Mouse (Mus musculus) neural tube, embryonic 14.5 days (tissue): ENCODE results near the gene Acsl1. TPM values are rescaled to one million over a fixed set of nuclear protein-coding genes. Genes with fewer than 3 reads are reported as not detected.

Experiments
- ATAC-seq: fragments of 200-750 bp; cut with Nextera tagmentation; 2 replicates; pipeline ENCODE4 v1.8.0; 2017; ENCODE audit warnings: low read depth, mild to moderate bottlenecking, moderate TSS enrichment, moderate library complexity
- H3K27ac ChIP-seq: fragments of 300-500 bp; sonication (generic); 2 replicates; pipeline ENCODE4 v1.5.1; 2014; ENCODE audit warnings: low read depth, mild to moderate bottlenecking, control low read depth, low read length, moderate library complexity, mixed read lengths
- H3K27me3 ChIP-seq: fragments of 300-500 bp; sonication (generic); 2 replicates; pipeline ENCODE4 v1.6.1; 2014; ENCODE audit warnings: low read length; ENCODE audit not compliant: control insufficient read depth, insufficient read depth
- H3K36me3 ChIP-seq: fragments of 300-500 bp; sonication (generic); 2 replicates; pipeline ENCODE4 v1.6.1; 2014; ENCODE audit warnings: low read length, mixed read lengths; ENCODE audit not compliant: control insufficient read depth, insufficient read depth
- H3K4me1 ChIP-seq: fragments of 300-500 bp; sonication (generic); 2 replicates; pipeline ENCODE4 v1.6.1; 2014; ENCODE audit warnings: low read length; ENCODE audit not compliant: control insufficient read depth, insufficient read depth
- H3K4me2 ChIP-seq: fragments of 300-500 bp; sonication (generic); 2 replicates; pipeline ENCODE4 v1.6.1; 2014; ENCODE audit warnings: mild to moderate bottlenecking, low read depth, low read length, control low read depth
- H3K4me3 ChIP-seq: fragments of 300-500 bp; sonication (generic); 2 replicates; pipeline ENCODE4 v1.5.1; 2014; ENCODE audit warnings: low read depth, low read length, control low read depth, mixed read lengths
- H3K9ac ChIP-seq: fragments of 300-500 bp; sonication (generic); replicated peaks from 2 replicates; pipeline ENCODE4 v1.6.1; 2014; ENCODE audit warnings: low read depth, mild to moderate bottlenecking, control low read depth, low read length, mixed read lengths
- H3K9me3 ChIP-seq: fragments of 300-500 bp; sonication (generic); 2 replicates; pipeline ENCODE4 v1.6.1; 2016; ENCODE audit warnings: low read length; ENCODE audit not compliant: control insufficient read depth
- WGBS: fragments of 180-500 bp; shearing (Covaris S2); extraction: QIAGEN DNeasy Blood & Tissue Kit; methylation state at CpG from one replicate; pipeline ENCODE4 v1.1.7; 2014; 5-methylcytosine and 5-hydroxymethylcytosine counted together
- polyA plus RNA-seq: library from polyadenylated mRNA; unstranded; fragments of >200 nt; fragmentation: Nextera tagmentation; extraction: Ambion mirVana; gene quantifications from 2 replicates; pipeline ENCODE4 v1.2.1, GENCODE M21; 2014

Acsl1 gene
- polyA plus RNA-seq, 1 experiment from 2014 or later = 19.9 TPM

DNA sequence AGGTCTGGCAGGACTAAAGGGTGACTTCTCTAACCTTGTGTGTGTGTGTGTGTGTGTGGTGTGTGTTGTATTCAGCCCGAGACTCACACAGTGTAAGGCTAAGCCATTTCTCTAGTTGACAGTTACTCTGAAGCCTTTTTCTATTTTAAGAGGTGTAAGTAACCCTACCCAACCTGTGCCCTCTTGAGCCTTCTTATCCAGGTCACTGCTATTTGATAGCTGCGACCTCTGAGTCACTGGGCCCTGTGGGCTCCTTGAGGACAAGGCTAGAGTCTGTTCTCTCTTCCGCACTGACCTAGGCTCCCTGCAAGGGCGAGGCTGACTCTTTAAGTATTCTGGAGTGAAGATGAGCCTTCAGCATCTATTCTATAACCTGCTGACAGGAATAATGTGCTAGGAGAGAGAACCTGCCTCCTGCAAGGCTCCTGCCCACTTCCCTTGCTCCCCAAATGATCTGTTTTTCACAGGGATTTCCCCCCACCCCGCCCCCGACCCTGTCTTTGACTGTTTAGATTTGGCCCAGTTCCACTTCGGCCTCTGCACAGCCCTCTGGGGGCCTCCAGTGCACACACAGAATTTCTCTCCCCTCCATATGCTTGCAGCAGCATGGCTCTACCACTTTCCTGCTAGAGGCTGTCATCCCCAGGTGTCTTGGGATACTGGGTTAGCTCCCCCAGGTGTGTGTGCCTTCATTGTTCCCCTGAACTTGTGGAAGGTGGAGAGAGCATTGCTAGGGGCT, 9.1 kb downstream of the Acsl1 start:
- ATAC-seq = peak; percentile 44; the same call in 1 of the 2 replicates
- Histone ChIP-seq H3K36me3 (no peaks in the 10 kb centered on the region), H3K9me3 (no peaks in the 10 kb centered on the region), H3K27ac (no peak overlapping the region), H3K4me2 (no peak overlapping the region), H3K27me3 (no peaks in the 10 kb centered on the region), H3K4me3 (no peak overlapping the region), H3K4me1 (peaks cover 3% of the 10 kb centered on the region; the same call in 1 of the 2 replicates), H3K9ac (no peak overlapping the region)
- WGBS = 72% methylated on average over 7 of the region's 7 CpGs

- H3K27me3 ChIP-seq = no peaks in the 10 kb centered on the region
- ATAC-seq = 0 out of 2 replicates have a peak, but pooled peaks have one; percentile 4
- no peak overlapping the region for H3K9ac ChIP-seq
- no peaks in the 10 kb centered on the region for H3K36me3 ChIP-seq
- H3K27ac ChIP-seq = no peak overlapping the region
- 46% methylated on average over 6 of the region's 6 CpGs for WGBS
- peaks cover 3% of the 10 kb centered on the region; the same call in 1 of the 2 replicates for H3K4me1 ChIP-seq
- no peak overlapping the region for H3K4me3 ChIP-seq
- no peak overlapping the region for H3K4me2 ChIP-seq
- H3K9me3 ChIP-seq = no peaks in the 10 kb centered on the region
These were observed 9.7 kb downstream of the Acsl1 start for GRCm38 (mm10) chr8:46480533-46480900.

GRCm38 (mm10) chr8:46482771-46483170, 11.9 kb downstream of the Acsl1 start:
- Histone ChIP-seq H3K27me3 (no peaks in the 10 kb centered on the region), H3K4me1 (peaks cover 3% of the 10 kb centered on the region; the same call in 1 of the 2 replicates), H3K9me3 (no peaks in the 10 kb centered on the region), H3K27ac (no peak overlapping the region), H3K4me3 (no peak overlapping the region), H3K4me2 (no peak overlapping the region), H3K9ac (no peak overlapping the region), H3K36me3 (no peaks in the 10 kb centered on the region)
- no peak for ATAC-seq
- WGBS = 88% methylated on average over 4 of the region's 4 CpGs

GRCm38 (mm10) chr8:46483247-46483646, 12.4 kb downstream of the Acsl1 start:
- Histone ChIP-seq H3K4me2 (no peak overlapping the region), H3K4me3 (no peak overlapping the region), H3K27me3 (no peaks in the 10 kb centered on the region), H3K4me1 (peaks cover 3% of the 10 kb centered on the region; the same call in 1 of the 2 replicates), H3K9me3 (no peaks in the 10 kb centered on the region), H3K9ac (no peak overlapping the region), H3K36me3 (no peaks in the 10 kb centered on the region), H3K27ac (no peak overlapping the region)
- 81% methylated on average over 4 of the region's 4 CpGs for WGBS
- no peak for ATAC-seq

DNA sequence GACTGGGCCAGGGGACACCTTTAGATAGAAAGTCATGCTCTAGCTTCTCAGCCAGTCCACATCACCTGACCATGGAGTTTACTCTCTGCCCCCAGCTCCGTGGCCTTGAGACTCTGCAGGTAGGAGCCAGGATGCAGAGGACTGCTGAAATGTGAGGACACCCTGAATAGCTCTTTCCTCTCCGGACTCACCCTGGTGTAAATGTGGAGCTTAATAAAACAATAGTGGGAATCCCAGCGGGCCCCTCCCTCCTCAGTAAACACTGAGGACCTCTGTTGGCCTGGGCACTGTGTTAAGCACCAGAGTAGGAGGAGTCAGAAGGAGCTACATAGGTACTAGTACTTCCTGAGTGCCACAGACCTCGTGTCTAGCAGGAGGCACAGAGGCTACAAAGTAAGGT, 13.2 kb downstream of the Acsl1 start:
- no peaks in the 10 kb centered on the region for H3K36me3 ChIP-seq
- no peaks in the 10 kb centered on the region for H3K9me3 ChIP-seq
- H3K4me3 ChIP-seq = no peak overlapping the region
- no peaks in the 10 kb centered on the region for H3K27me3 ChIP-seq
- ATAC-seq = no peak
- H3K4me2 ChIP-seq = no peak overlapping the region
- H3K4me1 ChIP-seq = peaks cover 3% of the 10 kb centered on the region; the same call in 1 of the 2 replicates
- WGBS = 32% methylated on average over 4 of the region's 4 CpGs
- no peak overlapping the region for H3K27ac ChIP-seq
- no peak overlapping the region for H3K9ac ChIP-seq

GRCm38 (mm10) chr8:46484931-46485463, 14.2 kb downstream of the Acsl1 start:
- no peak for ATAC-seq
- no peak overlapping the region for H3K4me2 ChIP-seq
- 95% methylated on average over 8 of the region's 8 CpGs for WGBS
- no peak overlapping the region for H3K9ac ChIP-seq
- no peaks in the 10 kb centered on the region for H3K36me3 ChIP-seq
- no peaks in the 10 kb centered on the region for H3K9me3 ChIP-seq
- no peak overlapping the region for H3K4me3 ChIP-seq
- H3K4me1 ChIP-seq = peaks cover 3% of the 10 kb centered on the region; the same call in 1 of the 2 replicates
- H3K27ac ChIP-seq = no peak overlapping the region
- no peaks in the 10 kb centered on the region for H3K27me3 ChIP-seq

DNA sequence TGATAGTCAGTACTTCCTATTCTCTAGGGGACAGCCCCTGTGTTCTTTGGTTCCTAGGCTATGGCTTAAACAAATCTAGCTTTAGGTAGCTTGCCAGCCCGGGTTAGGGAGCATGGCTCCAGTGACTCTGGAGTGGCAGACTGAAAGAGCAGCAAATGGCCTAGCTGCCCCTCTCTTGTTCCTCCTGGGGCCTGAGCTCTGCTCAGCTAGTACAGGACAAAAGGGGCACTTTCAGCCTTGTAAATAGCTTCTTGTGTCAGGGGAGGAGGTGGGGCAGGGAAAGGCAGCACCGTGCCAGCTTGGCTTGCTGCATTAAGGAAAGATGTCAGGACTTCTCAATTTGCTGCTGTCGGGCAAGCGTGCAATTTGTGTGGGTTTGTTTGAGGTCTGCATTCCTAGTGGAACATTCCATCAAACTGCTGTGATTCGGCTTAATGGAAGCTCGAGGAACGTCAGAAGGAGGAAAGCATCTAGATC, 17.3 kb downstream of the Acsl1 start:
- 32% methylated on average over 7 of the region's 7 CpGs for WGBS
- Histone ChIP-seq H3K9ac (no peak overlapping the region), H3K36me3 (no peaks in the 10 kb centered on the region), H3K27ac (no peak overlapping the region), H3K27me3 (no peaks in the 10 kb centered on the region), H3K4me3 (no peak overlapping the region), H3K4me2 (no peak overlapping the region), H3K9me3 (no peaks in the 10 kb centered on the region), H3K4me1 (no peaks in the 10 kb centered on the region)
- ATAC-seq = peak; percentile 68; the same call in 1 of the 2 replicates

GRCm38 (mm10) chr8:46489196-46489595, 18.4 kb downstream of the Acsl1 start:
- Histone ChIP-seq H3K9ac (no peak overlapping the region), H3K4me1 (no peaks in the 10 kb centered on the region), H3K27me3 (no peaks in the 10 kb centered on the region), H3K27ac (no peak overlapping the region), H3K4me2 (no peak overlapping the region), H3K36me3 (no peaks in the 10 kb centered on the region), H3K9me3 (no peaks in the 10 kb centered on the region), H3K4me3 (no peak overlapping the region)
- no peak for ATAC-seq
- WGBS = 72% methylated on average over 1 of the region's 1 CpGs

DNA sequence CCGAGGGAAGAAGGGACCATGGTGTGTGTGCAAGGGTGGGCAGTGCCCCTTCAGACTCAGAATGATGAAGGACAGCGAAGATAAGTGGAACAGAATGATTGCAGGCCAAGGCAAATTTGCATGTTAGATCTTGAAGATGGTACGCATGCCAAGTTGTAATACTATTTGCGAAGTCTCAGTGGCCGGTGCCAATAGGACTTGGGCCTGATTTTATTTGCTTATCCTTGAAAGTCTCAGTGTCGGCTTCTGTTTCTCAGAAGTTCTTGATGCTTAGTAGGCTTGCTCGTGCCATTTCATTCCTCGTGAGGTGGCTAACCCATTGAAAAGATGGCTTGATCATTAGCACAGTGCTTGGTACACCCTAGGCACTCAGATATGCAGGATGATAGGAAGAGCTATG, 19.4 kb downstream of the Acsl1 start:
- no peaks in the 10 kb centered on the region for H3K27me3 ChIP-seq
- no peaks in the 10 kb centered on the region for H3K9me3 ChIP-seq
- H3K9ac ChIP-seq = no peak overlapping the region
- no peak overlapping the region for H3K4me2 ChIP-seq
- ATAC-seq = no peak
- no peaks in the 10 kb centered on the region for H3K4me1 ChIP-seq
- H3K36me3 ChIP-seq = no peaks in the 10 kb centered on the region
- H3K27ac ChIP-seq = no peak overlapping the region
- WGBS = 92% methylated on average over 8 of the region's 8 CpGs
- no peak overlapping the region for H3K4me3 ChIP-seq
